Mouse (Mus musculus): Measurements from ENCODE around the gene Ccz1.

The Ccz1 gene

DNA sequence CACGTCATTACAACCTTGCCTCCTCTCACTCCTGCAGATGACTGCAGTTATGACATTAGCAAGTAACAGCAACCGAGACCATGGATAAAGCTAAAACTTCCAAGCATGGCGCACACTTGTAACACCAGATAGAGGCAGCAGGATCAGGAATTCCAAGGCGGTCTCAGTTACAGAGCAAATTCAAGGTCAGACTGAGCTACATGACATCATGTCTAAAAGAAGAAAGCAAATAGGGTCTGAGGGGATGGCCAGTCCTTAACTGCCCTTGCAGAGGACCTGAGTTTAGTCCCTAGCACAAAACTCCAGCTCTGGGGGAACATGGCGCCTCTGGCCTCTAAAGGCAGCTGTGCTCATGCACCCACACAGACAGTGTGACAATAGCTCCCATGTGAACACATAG lies 20.8 kb downstream of the Ccz1 start:
- no peak for DNase-seq (ENCODE audit: low spot score)

DNA sequence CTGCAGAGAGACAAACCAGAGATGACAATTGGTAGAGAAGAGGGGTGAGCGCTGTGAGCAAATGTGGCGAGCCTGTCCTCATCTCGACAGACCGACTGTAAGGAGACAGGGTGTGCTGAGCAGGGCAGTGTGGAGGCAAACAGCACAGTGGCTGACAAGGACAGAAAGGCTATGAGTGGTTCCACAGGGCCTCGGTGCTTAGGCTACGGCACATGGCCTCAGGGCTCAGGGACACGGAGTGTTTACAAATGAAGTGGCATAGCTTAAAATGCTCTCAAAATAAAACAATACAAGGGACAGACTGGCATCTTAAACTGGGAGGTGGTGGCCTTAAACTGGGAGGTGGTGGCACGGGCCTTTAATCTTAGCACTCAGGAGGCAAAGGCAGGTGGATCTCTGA lies 21.4 kb downstream of the Ccz1 start:
- no peak for DNase-seq (ENCODE audit: low spot score)

DNA sequence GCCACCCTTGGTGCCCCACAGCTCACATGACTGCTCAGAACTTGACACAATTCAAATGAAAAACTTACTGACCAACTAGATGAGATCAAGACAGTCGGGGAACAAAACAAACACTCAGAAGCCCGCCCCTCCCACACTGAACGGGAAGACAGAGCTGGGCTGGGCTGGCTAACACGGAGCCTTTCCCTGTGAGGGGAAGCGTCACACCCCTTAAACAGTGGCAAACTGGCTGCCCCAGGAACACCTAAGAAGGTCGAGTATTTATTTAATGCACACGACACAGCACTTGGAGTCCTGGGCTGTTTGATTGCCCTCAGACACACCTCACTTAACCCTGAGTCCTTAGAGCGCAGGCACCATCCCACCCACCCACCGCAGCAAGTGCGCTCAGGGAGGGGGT lies 22.0 kb downstream of the Ccz1 start:
- no peak for DNase-seq (ENCODE audit: low spot score)

DNA sequence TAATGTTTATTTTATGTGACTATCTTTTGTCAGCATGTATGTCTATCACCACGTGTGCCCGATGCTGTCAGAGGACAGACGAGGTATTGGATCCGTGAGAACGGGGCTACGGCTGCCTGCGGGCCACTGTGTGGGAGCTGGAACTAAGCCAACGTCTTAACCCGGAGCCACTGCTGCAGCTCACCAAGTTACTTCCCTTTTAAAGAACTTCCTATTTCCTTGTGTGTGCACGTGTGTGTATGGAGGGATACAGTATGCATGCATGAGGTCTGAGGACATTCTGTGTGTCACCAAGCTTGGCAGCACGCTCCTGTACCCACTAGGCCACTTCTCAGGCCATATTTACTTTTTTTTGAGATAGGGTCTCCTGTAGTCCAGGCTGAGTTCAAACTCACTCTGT lies 24.6 kb downstream of the Ccz1 start:
- DNase-seq (ENCODE audit: low spot score), result no peak

DNA sequence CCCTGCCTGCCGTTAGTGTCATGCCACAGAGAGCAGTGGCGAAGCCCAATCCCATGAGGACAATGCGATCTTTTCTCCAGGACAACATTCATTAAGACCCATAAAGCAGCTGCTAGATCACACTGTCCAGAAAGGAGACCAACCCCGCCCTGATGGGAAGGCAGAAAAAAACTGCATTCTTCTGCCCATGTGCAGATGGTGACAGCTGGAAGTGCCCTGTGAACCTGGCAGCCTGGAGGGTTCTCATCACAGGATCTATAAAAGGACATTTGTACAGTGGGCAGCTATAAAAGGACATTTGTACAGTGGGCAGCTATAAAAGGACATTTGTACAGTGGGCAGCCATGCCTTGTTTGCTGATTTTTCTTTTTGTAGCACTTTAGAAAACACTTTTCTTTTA lies 25.6 kb downstream of the Ccz1 start:
- no peak for DNase-seq (ENCODE audit: low spot score)

DNA sequence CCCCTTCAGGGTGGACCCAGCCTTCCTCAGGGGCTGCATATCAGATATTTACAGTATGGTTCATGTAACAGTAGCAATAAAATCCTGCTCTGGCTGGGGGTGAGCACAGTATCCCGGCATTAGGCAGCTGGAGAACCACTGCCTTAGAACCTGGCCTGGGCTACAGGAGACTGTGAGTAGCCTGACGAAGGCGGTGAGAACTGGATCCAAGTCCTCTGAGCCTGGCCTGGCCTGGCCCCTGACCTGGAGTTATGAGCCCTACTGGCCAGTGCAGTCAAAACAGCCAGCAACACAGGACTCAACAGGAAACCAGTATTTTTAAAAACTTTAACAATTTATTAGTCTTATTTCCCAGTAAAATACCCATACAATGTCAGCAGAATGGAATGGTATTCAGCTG lies 27.1 kb downstream of the Ccz1 start:
- DNase-seq (ENCODE audit: low spot score), result no peak

DNA sequence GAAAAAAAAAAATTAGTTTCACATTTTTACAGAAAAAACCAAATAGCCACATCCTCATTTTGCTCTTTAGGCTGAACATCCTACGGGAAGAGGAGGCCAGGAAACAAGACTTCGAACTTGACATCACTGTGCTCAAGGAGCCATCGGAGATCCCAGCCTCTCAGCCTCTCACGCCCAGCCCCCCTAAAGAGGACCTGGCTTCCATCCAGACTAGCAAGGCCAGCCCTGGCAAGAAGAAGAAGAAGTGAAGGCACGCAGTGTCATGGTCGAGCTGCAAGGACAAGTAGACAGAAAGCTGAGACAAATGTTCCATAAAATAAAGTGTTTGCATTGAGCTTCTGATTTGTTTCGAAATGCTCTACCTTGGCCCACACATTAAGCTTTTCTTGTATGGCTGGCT lies 29.3 kb downstream of the Ccz1 start:
- DNase-seq (ENCODE audit: low spot score), result no peak

GRCm38 (mm10) chr5:143982361-143982760 lies 32.3 kb downstream of the Ccz1 start:
- no peak for DNase-seq (ENCODE audit: low spot score)

DNA sequence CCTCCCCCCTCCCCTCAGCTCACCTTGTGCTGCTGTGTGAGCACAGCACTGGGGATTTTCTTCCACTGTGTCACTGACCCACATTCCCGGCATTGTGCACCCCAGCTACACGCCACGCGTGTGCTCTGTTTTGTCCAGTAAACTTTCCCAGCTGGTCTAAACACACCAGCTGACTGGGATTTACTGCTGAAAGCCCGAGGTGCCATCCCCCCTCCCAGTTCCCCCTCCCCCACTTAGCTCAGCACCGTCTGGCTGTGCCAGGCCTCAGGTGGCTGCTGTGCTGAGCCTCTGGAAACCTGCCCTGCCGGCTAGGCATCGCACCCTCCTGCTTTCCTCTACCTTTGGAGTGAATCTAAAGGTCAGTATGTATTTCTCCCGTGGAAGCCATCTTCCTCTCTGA lies 33.8 kb downstream of the Ccz1 start:
- DNase-seq (ENCODE audit: low spot score), result no peak

GRCm38 (mm10) chr5:143976726-143977431 lies 37.8 kb downstream of the Ccz1 start:
- no peak for DNase-seq (ENCODE audit: low spot score)

GRCm38 (mm10) chr5:143976232-143976631 lies 38.4 kb downstream of the Ccz1 start:
- no peak for DNase-seq (ENCODE audit: low spot score)

- no peak for DNase-seq (ENCODE audit: low spot score)
Measured at GRCm38 (mm10) chr5:143975631-143975933, 39.1 kb downstream of the Ccz1 start.

DNA sequence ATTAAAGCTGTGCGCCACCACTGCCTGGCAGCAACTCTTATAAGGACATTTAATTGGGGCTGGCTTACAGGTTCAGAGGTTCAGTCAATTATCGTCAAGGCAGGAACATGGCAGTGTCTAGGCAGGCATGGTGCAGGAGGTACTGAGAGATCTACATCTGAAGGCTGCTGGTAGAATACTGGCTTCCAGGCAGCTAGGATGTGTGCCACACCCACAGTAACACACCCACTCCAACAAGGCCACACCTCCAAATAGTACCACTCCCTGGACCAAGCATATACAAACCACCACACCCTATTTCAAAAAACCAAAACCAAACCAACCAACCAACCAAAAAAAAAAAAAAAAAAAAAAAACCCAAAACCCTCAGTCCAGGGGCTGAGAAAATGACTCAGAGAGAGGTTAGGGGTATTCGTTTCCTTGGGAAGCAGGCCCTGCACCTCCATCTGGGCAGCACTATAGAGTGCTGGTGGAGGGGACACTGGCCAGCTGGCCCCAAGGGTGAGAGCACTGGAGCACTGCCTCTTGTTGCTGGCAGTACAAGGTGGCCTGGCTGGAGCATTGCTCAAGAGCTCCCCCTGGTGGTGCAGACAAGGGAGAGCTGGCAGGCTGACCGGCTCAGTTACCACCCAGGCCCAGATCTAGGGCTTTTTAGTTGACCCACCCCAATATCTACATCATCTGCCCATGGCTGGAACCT lies 39.6 kb downstream of the Ccz1 start:
- no peak for DNase-seq (ENCODE audit: low spot score)

DNA sequence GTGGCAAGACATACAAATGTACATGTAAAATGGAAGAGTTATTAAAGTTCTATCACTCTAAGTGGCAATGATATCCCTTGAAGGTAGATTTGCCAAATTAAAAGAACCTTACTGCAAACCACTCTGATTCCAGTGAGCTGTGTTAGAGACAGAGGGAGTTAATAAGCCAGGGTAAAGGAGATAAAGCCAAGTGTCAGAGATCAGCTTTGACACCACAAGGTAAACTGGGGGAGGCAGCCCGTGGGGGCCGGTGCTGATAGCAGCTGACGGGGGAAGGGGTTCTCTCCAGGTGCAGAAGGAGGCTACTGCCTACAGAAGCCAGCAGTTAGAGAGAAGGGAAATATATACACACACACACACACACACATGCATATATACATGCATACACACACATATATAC lies 42.0 kb downstream of the Ccz1 start:
- DNase-seq (ENCODE audit: low spot score), result no peak

DNA sequence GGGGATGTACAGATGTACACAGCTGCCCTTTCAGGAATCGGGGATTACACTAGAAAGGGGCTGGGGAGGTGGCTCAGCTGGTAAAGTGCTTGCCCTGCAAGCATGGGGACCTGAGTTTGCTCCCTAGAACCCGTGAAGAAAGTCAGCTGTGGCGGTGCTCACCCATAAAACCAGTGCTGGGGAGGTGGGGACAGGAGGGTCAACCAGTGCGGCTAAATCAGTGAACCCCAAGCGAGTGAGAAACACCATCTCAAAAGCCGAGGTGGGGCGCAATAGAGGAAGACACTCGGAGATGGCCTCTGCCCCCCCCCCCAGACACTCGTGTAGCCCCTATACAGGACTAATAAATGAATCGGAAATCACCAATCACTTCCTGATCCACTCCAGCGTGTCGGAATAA lies 48.0 kb downstream of the Ccz1 start:
- DNase-seq (ENCODE audit: low spot score), result no peak

DNA sequence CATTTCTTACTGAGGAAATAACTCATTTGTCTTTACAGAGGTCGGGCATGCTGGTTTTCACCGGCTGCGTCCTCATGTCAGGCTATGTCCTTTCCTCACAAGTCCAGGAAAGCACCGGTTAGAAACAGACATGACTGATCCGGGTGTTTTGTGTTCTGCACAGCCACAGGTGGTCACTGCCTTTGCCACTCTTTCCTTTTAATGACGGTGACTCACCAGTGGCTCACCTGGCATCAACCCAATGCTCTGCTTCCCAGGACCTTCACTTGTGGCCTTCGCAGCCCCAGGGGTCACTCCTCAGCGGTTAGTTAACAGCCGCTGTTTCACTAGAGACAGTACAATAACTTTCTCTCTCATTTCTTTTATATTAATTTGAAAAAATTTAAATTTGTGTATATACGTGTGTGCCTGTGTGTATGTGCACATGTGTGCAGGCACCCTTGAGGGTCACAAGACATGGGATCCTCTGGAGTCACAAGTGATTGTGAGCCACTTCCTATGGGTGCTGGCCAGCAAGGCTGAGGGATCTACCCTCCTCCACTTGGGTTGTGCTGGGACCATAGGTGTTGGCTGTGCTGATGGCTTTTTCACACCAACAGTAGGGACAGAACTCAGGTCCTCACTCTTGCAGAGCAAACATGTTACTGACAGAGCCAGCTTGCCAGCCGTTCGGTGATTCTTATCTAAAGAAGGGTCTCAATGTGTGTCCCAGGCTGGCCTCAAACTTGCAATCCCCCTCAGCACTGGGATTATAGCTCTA lies 48.9 kb downstream of the Ccz1 start:
- no peak for DNase-seq (ENCODE audit: low spot score)

GRCm38 (mm10) chr5:143961176-143961575 lies 53.5 kb downstream of the Ccz1 start:
- DNase-seq (ENCODE audit: low spot score), result no peak

- no peak for DNase-seq (ENCODE audit: low spot score)
Measured at GRCm38 (mm10) chr5:143959551-143959950, 55.1 kb downstream of the Ccz1 start.

DNA sequence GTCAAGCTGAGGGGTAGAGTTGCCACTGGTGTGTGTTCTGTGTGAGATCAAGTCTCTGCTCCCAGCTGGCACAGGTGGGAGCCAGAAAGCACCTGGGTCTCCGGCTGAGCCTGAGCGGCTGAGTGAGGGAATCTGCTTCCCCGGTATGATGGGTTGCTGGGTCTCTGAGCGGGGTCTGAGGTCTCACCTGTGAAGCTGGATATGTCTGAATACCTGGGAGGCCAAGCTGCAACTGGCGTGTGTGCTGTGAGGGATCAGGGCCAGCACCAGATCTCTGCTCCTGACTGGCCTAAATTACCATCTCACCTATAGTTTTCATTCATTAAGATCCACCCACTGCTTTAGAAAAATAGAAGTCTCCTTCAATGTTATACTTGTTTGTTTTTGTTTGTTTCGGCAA lies 57.6 kb downstream of the Ccz1 start:
- DNase-seq (ENCODE audit: low spot score), result no peak

DNA sequence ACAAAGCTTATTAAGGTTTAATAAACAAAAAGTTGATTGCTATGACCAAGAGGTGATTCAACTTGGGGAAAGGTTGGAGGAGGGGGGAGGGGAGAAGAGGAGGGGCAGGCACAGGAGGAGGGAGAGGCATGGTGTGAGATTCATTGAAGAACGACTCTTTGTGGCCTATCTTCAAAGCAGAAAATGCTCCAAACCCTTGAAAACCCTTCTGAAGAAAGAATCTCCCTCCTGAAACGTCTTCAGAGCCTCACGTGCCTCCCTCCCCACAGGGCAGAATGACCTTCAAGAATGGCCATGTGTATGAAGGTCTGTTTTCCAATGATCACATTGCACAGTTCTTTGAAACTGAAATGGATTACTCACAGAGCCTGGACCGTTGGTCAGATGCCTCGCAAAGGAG lies 64.7 kb downstream of the Ccz1 start:
- no peak for DNase-seq (ENCODE audit: low spot score)

DNA sequence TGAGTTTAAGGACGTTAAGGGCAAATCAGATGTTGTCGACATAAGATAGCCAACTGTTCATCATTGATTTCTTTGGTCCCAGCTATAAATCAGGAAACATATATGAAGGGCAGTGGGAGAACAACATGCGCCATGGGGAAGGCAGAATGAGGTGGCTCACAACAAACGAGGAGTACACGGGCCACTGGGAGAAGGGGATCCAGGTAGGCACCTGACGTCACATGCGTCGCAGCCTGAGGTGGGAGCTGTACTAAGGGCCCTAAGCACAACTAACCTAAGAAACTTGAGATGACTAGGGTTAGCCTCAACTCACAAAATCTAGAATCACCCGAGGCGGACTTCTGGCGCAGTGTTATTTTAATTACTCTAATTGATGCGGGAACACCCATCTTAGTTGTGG lies 66.3 kb downstream of the Ccz1 start:
- DNase-seq (ENCODE audit: low spot score), result no peak

DNA sequence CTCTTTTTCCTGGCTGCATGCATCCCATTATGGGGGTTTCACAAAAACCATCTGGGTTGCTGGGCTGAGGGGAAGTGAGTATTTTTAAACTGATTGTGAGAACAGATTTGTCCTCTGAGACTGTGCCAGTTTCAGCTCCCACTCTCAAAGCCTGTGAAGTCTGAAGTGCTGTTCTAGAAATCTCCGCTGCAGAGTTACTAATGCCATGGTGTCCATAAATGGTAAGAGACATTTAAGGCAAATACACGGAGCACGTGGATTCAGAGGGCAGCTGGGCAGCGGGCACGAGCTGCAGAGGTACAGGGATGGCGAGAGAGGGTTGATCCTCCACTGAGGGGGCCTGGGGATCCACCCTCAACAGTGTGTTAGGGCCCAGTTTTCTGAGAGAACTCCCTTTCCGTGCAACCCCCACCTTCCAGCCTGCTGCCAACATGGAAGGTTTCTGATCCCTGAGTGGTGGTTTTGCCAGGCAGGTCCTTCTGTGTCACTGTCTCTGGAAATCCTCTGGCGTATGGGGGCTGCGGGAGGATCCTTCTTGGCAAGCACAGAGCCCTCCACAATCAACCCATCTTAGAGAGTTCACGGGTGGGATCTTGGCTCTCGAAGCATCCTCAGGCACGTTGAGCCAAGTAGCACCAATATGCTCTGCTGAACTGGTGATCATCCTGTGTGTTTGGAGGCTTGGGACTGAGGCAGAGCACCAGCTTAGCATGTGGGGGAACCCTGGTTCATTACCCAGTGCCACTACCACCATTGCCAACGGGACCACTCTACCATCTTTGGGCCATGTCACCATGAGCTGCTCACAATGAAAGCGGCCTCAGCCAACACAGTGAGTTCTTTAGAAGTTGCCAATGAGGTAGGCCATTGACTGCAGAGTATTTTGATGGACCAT lies 71.2 kb downstream of the Ccz1 start:
- no peak for DNase-seq (ENCODE audit: low spot score)

Data from urinary bladder, postnatal 10 days (tissue).